In genomic region chr10:23837115-23837514, GRCm38 (mm10) we compare ENCODE assay signal across 24 mouse cellular contexts. TPM values are rescaled to one million over a fixed set of nuclear protein-coding genes. Genes with fewer than 3 reads are reported as not detected.
DNase-seq lines count a peak whose midpoint lies in the region; ATAC-seq and TF ChIP-seq lines count a peak whose summit lies in the region.
"Had no signal": no experiment of that assay in that cellular context is flagged by ENCODE, and none has a peak within 500 bp of the region (broad histone marks: within the 10 kb centered on the region; RNA-seq: fewer than 3 reads in every experiment).

No protein-coding gene starts in this region.

- H3K9me3 ChIP-seq in embryonic facial prominence, embryonic 11.5 days (replicated peaks; ENCODE audit: control insufficient read depth, low read length): no peaks in the 10 kb centered on the region
- no peaks in the 10 kb centered on the region for H3K9me3 ChIP-seq in embryonic facial prominence, embryonic 10.5 days
- H3K9me3 ChIP-seq in kidney, embryonic 14.5 days (ENCODE audit: control insufficient read depth, low read length): no peaks in the 10 kb centered on the region
- no peaks in the 10 kb centered on the region for H3K9me3 ChIP-seq in kidney, postnatal 0 days (replicated peaks; ENCODE audit: low read length)
- H3K9me3 ChIP-seq: embryonic facial prominence, embryonic 12.5 days; embryonic facial prominence, embryonic 15.5 days; forebrain, embryonic 12.5 days; forebrain, embryonic 15.5 days; hindbrain, embryonic 12.5 days; hindbrain, embryonic 15.5 days had no signal

- no peak for TF ChIP-seq CTCF in kidney, postnatal 0 days (IDR thresholded peaks at IDR 0.05; ENCODE audit: low read depth)
- TF ChIP-seq CTCF in kidney, adult 2 months (conservative IDR thresholded peaks at IDR 0.05; ENCODE audit: insufficient read depth, insufficient read length, low read depth, low read length): no peak

- DNase-seq in embryonic facial prominence, embryonic 11.5 days (ENCODE audit: low spot score): peak; percentile 22
- no peak for DNase-seq in embryonic facial prominence, embryonic 10.5 days (ENCODE audit: low spot score)
- DNase-seq in kidney, adult 11 months: no peak
- DNase-seq in kidney, postnatal 0 days (ENCODE audit: low spot score): peak; percentile 20
- DNase-seq in kidney, adult 2 months: no peak
- no peak for DNase-seq in thymus, postnatal 36 days
- DNase-seq: adrenal gland, adult 8-10 months; adrenal gland, postnatal 25 days; cerebellum, adult 11-12 months; cerebellum, adult 8-10 months; cerebellum, postnatal 10 days; cerebellum, postnatal 36 days; embryo, embryonic 11 days had no signal

- H3K36me3 ChIP-seq in embryonic facial prominence, embryonic 11.5 days (replicated peaks; ENCODE audit: control insufficient read depth, insufficient read depth, low read depth, low read length): no peaks in the 10 kb centered on the region
- H3K36me3 ChIP-seq in embryonic facial prominence, embryonic 10.5 days (replicated peaks): no peaks in the 10 kb centered on the region
- no peaks in the 10 kb centered on the region for H3K36me3 ChIP-seq in kidney, embryonic 14.5 days (ENCODE audit: control insufficient read depth, insufficient read depth, low read length)
- no peaks in the 10 kb centered on the region for H3K36me3 ChIP-seq in kidney, postnatal 0 days (ENCODE audit: insufficient read depth, low read length)
- H3K36me3 ChIP-seq in kidney, adult 2 months (ENCODE audit: control insufficient read depth, insufficient read depth, low read length): no peaks in the 10 kb centered on the region
- H3K36me3 ChIP-seq: embryonic facial prominence, embryonic 12.5 days; embryonic facial prominence, embryonic 15.5 days; forebrain, embryonic 12.5 days; forebrain, embryonic 15.5 days; hindbrain, embryonic 12.5 days; hindbrain, embryonic 15.5 days had no signal

- ATAC-seq in embryonic facial prominence, embryonic 11.5 days (replicated peaks; ENCODE audit: insufficient number of reproducible peaks, low FRiP score, low TSS enrichment, low read depth): no peak
- ATAC-seq in kidney, embryonic 14.5 days (ENCODE audit: low FRiP score, low TSS enrichment): peak; percentile 28; the same call in 1 of the 2 replicates
- ATAC-seq in kidney, postnatal 0 days (replicated peaks; ENCODE audit: low FRiP score, low read depth): no peak
- ATAC-seq: activated CD4-positive, CD25-positive, alpha-beta regulatory T cell, adult 4 months; forebrain, embryonic 15.5 days had no signal

- no peak overlapping the region for H3K4me2 ChIP-seq in embryonic facial prominence, embryonic 11.5 days (ENCODE audit: low read depth, low read length)
- no peak overlapping the region for H3K4me2 ChIP-seq in kidney, embryonic 14.5 days (replicated peaks; ENCODE audit: low read depth, low read length)
- no peak overlapping the region for H3K4me2 ChIP-seq in kidney, postnatal 0 days (ENCODE audit: low read length)
- H3K4me2 ChIP-seq: embryonic facial prominence, embryonic 12.5 days; embryonic facial prominence, embryonic 15.5 days; forebrain, embryonic 12.5 days; forebrain, embryonic 15.5 days; heart, embryonic 11.5 days; hindbrain, embryonic 12.5 days; hindbrain, embryonic 15.5 days had no signal

- no peak overlapping the region for H3K9ac ChIP-seq in embryonic facial prominence, embryonic 11.5 days (replicated peaks; ENCODE audit: low read length)
- H3K9ac ChIP-seq in kidney, embryonic 14.5 days (ENCODE audit: low read depth, low read length): no peak overlapping the region
- H3K9ac ChIP-seq in kidney, postnatal 0 days (ENCODE audit: low read depth, low read length): no peak overlapping the region
- H3K9ac ChIP-seq: embryonic facial prominence, embryonic 12.5 days; embryonic facial prominence, embryonic 15.5 days; forebrain, embryonic 12.5 days; forebrain, embryonic 15.5 days; hindbrain, embryonic 12.5 days; hindbrain, embryonic 15.5 days had no signal

- H3K27ac ChIP-seq in embryonic facial prominence, embryonic 11.5 days (replicated peaks; ENCODE audit: low read depth, low read length): no peak overlapping the region
- no peak overlapping the region for H3K27ac ChIP-seq in embryonic facial prominence, embryonic 10.5 days (replicated peaks)
- H3K27ac ChIP-seq in kidney, embryonic 14.5 days (ENCODE audit: low read depth, low read length): no peak overlapping the region
- H3K27ac ChIP-seq in kidney, postnatal 0 days: 0 out of 2 replicates have a peak overlapping the region, but pooled peaks have one; percentile 0
- no peak overlapping the region for H3K27ac ChIP-seq in kidney, adult 2 months (ENCODE audit: insufficient read depth, low read depth, low read length)
- H3K27ac ChIP-seq: embryonic facial prominence, embryonic 12.5 days; embryonic facial prominence, embryonic 15.5 days; forebrain, embryonic 12.5 days; forebrain, embryonic 15.5 days; hindbrain, embryonic 12.5 days; hindbrain, embryonic 15.5 days had no signal

- no peaks in the 10 kb centered on the region for H3K4me1 ChIP-seq in embryonic facial prominence, embryonic 11.5 days (ENCODE audit: control insufficient read depth, insufficient read depth, low read length)
- peaks cover 4% of the 10 kb centered on the region; the same call in 1 of the 2 replicates for H3K4me1 ChIP-seq in embryonic facial prominence, embryonic 10.5 days
- no peaks in the 10 kb centered on the region for H3K4me1 ChIP-seq in kidney, embryonic 14.5 days (ENCODE audit: control insufficient read depth, insufficient read depth, low read length)
- H3K4me1 ChIP-seq in kidney, postnatal 0 days (replicated peaks; ENCODE audit: insufficient read depth, low read length): no peaks in the 10 kb centered on the region
- peaks cover 8% of the 10 kb centered on the region; the same call in 1 of the 2 replicates for H3K4me1 ChIP-seq in kidney, adult 2 months (ENCODE audit: control insufficient read depth, insufficient read depth, low read length)
- H3K4me1 ChIP-seq: embryonic facial prominence, embryonic 12.5 days; embryonic facial prominence, embryonic 15.5 days; forebrain, embryonic 12.5 days; forebrain, embryonic 15.5 days; hindbrain, embryonic 12.5 days; hindbrain, embryonic 15.5 days had no signal

- no peak overlapping the region for H3K4me3 ChIP-seq in embryonic facial prominence, embryonic 11.5 days (ENCODE audit: low read depth, low read length)
- H3K4me3 ChIP-seq in embryonic facial prominence, embryonic 10.5 days: no peak overlapping the region
- H3K4me3 ChIP-seq in kidney, embryonic 14.5 days (ENCODE audit: low read length): no peak overlapping the region
- H3K4me3 ChIP-seq in kidney, postnatal 0 days (replicated peaks; ENCODE audit: low read depth, low read length): no peak overlapping the region
- no peak overlapping the region for H3K4me3 ChIP-seq in kidney, adult 2 months (ENCODE audit: insufficient read depth, low read depth, low read length)
- H3K4me3 ChIP-seq: embryonic facial prominence, embryonic 12.5 days; embryonic facial prominence, embryonic 15.5 days; forebrain, embryonic 12.5 days; forebrain, embryonic 15.5 days; gastrocnemius, adult 2 months; hindbrain, embryonic 12.5 days; hindbrain, embryonic 15.5 days had no signal

- no peaks in the 10 kb centered on the region for H3K27me3 ChIP-seq in embryonic facial prominence, embryonic 11.5 days (ENCODE audit: control insufficient read depth, insufficient read depth, low read length)
- H3K27me3 ChIP-seq in embryonic facial prominence, embryonic 10.5 days (replicated peaks; ENCODE audit: low read depth, poor library complexity, severe bottlenecking): no peaks in the 10 kb centered on the region
- no peaks in the 10 kb centered on the region for H3K27me3 ChIP-seq in kidney, embryonic 14.5 days (ENCODE audit: control insufficient read depth, insufficient read depth, low read length)
- no peaks in the 10 kb centered on the region for H3K27me3 ChIP-seq in kidney, postnatal 0 days (ENCODE audit: insufficient read depth, low read length)
- H3K27me3 ChIP-seq in kidney, adult 2 months (replicated peaks; ENCODE audit: control insufficient read depth, insufficient read depth, low read length): no peaks in the 10 kb centered on the region
- H3K27me3 ChIP-seq: embryonic facial prominence, embryonic 12.5 days; embryonic facial prominence, embryonic 15.5 days; forebrain, embryonic 12.5 days; forebrain, embryonic 15.5 days; hindbrain, embryonic 12.5 days; hindbrain, embryonic 15.5 days had no signal

- TF ChIP-seq POLR2A in kidney, adult 2 months (IDR thresholded peaks at IDR 0.05; ENCODE audit: low read depth, low read length): no peak

- 63% methylated on average over 3 of the region's 3 CpGs for WGBS in embryonic facial prominence, embryonic 11.5 days
- WGBS in embryonic facial prominence, embryonic 10.5 days: 61% methylated on average over 3 of the region's 3 CpGs
- WGBS in kidney, embryonic 14.5 days: 64% methylated on average over 3 of the region's 3 CpGs
- 59% methylated on average over 3 of the region's 3 CpGs for whole genome bisulfite sequencing in kidney, postnatal 0 days
- WGBS in kidney, adult 2 months: 53% methylated on average over 3 of the region's 3 CpGs

RNA-seq across cellular contexts. Expression of gene Vnn3, which starts 14.1 kb away (rescaled TPM):
- not detected in 2 replicates for polyA plus RNA-seq in embryonic facial prominence, embryonic 11.5 days (2014; fragmentation: Nextera tagmentation; extraction: Ambion mirVana)
- not detected in 2 replicates for polyA plus RNA-seq in embryonic facial prominence, embryonic 10.5 days (2016; fragmentation: Nextera tagmentation; extraction: Ambion mirVana)
- not detected in 2 replicates for polyA plus RNA-seq in kidney, embryonic 14.5 days (2014; fragmentation: Nextera tagmentation; extraction: Ambion mirVana)
- polyA plus RNA-seq in kidney, postnatal 0 days (2015; fragmentation: Nextera tagmentation; extraction: Ambion mirVana): 0.08 and 0.17 TPM in 2 replicates
- 0.57 and 0.59 TPM in 2 replicates for polyA plus RNA-seq in kidney, adult 2 months (2012; rRNA removed)
- polyA plus RNA-seq: activated CD4-positive, CD25-positive, alpha-beta regulatory T cell, adult 4 months; cortical plate, adult 2 months; embryonic facial prominence, embryonic 12.5 days; forebrain, embryonic 12.5 days; forebrain, embryonic 15.5 days; heart, embryonic 11.5 days; hindbrain, embryonic 12.5 days; hindbrain, embryonic 15.5 days had no signal

RNA-seq across cellular contexts. Expression of gene Slc18b1, which starts 40.3 kb away (rescaled TPM):
- 21.5 and 22.5 TPM in 2 replicates for polyA plus RNA-seq in embryonic facial prominence, embryonic 11.5 days (2014; fragmentation: Nextera tagmentation; extraction: Ambion mirVana)
- 10.2 and 11.7 TPM in 2 replicates for polyA plus RNA-seq in embryonic facial prominence, embryonic 10.5 days (2016; fragmentation: Nextera tagmentation; extraction: Ambion mirVana)
- polyA plus RNA-seq in kidney, embryonic 14.5 days (2014; fragmentation: Nextera tagmentation; extraction: Ambion mirVana): 13.4 and 20.0 TPM in 2 replicates
- polyA plus RNA-seq in kidney, postnatal 0 days (2015; fragmentation: Nextera tagmentation; extraction: Ambion mirVana): 16.0 and 20.2 TPM in 2 replicates
- 14.8 and 15.6 TPM in 2 replicates for polyA plus RNA-seq in kidney, adult 2 months (2012; rRNA removed)

RNA-seq across cellular contexts. Expression of gene Rps12, which starts 50.0 kb away (rescaled TPM):
- 126 and 139 TPM in 2 replicates for polyA plus RNA-seq in embryonic facial prominence, embryonic 11.5 days (2014; fragmentation: Nextera tagmentation; extraction: Ambion mirVana)
- 142 and 152 TPM in 2 replicates for polyA plus RNA-seq in embryonic facial prominence, embryonic 10.5 days (2016; fragmentation: Nextera tagmentation; extraction: Ambion mirVana)
- polyA plus RNA-seq in kidney, embryonic 14.5 days (2014; fragmentation: Nextera tagmentation; extraction: Ambion mirVana): 203 and 268 TPM in 2 replicates
- polyA plus RNA-seq in kidney, postnatal 0 days (2015; fragmentation: Nextera tagmentation; extraction: Ambion mirVana): 225 and 241 TPM in 2 replicates
- 901 and 1,136 TPM in 2 replicates for polyA plus RNA-seq in kidney, adult 2 months (2012; rRNA removed)

RNA-seq across cellular contexts. Expression of gene Vnn1, which starts 57.4 kb away (rescaled TPM):
- 1.4 and 1.6 TPM in 2 replicates for polyA plus RNA-seq in embryonic facial prominence, embryonic 11.5 days (2014; fragmentation: Nextera tagmentation; extraction: Ambion mirVana)
- 1.9 and 2.1 TPM in 2 replicates for polyA plus RNA-seq in embryonic facial prominence, embryonic 10.5 days (2016; fragmentation: Nextera tagmentation; extraction: Ambion mirVana)
- 0.74 and 0.79 TPM in 2 replicates for polyA plus RNA-seq in kidney, embryonic 14.5 days (2014; fragmentation: Nextera tagmentation; extraction: Ambion mirVana)
- 21.1 and 22.4 TPM in 2 replicates for polyA plus RNA-seq in kidney, postnatal 0 days (2015; fragmentation: Nextera tagmentation; extraction: Ambion mirVana)
- polyA plus RNA-seq in kidney, adult 2 months (2012; rRNA removed): 69.6 and 78.5 TPM in 2 replicates
- polyA plus RNA-seq: activated CD4-positive, CD25-positive, alpha-beta regulatory T cell, adult 4 months had no signal

Comparison
In these comparisons a context has a peak if more than half of its experiments do, and no peak if none do; other contexts are left out.
1. DNase-seq: peak in embryonic facial prominence, embryonic 11.5 days (single experiment) and kidney, postnatal 0 days (single experiment); none in embryonic facial prominence, embryonic 10.5 days (single experiment), kidney, adult 11 months (single experiment), kidney, adult 2 months (single experiment) and thymus, postnatal 36 days (0 of 2).